Mouse (Mus musculus): ENCODE data around the gene Klkb1. TPM values are rescaled to one million over a fixed set of nuclear protein-coding genes. Genes with fewer than 3 reads are reported as not detected.

Klkb1 gene
- polyA plus RNA-seq, 1 experiment: 0.08 TPM

DNA sequence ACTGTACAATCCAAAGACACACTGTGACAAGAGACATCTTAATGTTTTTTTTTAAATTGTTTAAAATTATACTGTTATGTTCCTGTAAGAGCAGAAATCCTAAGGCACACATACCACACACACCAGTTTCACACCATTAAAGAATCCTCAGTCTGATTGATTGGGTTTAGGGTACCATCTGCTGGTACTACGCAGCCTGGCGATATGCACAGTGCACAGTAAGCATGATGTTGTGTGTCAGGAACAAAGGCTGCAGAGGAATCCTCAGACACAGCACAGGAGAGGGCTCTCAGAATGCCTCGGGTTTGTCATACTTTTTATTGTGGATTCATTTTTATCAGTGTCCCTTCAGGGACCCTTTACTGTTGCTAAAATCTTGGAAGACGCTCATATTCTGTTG, 20.3 kb downstream of the Klkb1 start:
- H3K4me1 ChIP-seq (ENCODE audit: control insufficient read depth, insufficient read depth, low read length): no peaks in the 10 kb centered on the region
- H3K4me3 ChIP-seq (ENCODE audit: insufficient read depth, low read length): no peak overlapping the region
- TF ChIP-seq POLR2A (IDR thresholded peaks at IDR 0.05; ENCODE audit: extremely low read depth, insufficient read depth, low read length) (no peak), CTCF (IDR thresholded peaks at IDR 0.05; ENCODE audit: extremely low read depth, insufficient read depth, low read length) (no peak)
- no peak overlapping the region for H3K27ac ChIP-seq (ENCODE audit: insufficient read depth, low read length)

- no peak overlapping the region for H3K27ac ChIP-seq (ENCODE audit: insufficient read depth, low read length)
- H3K4me3 ChIP-seq (ENCODE audit: insufficient read depth, low read length): no peak overlapping the region
- no peaks in the 10 kb centered on the region; the same call in 1 of the 2 replicates for H3K4me1 ChIP-seq (ENCODE audit: control insufficient read depth, insufficient read depth, low read length)
- TF ChIP-seq POLR2A (IDR thresholded peaks at IDR 0.05; ENCODE audit: extremely low read depth, insufficient read depth, low read length): no peak
- TF ChIP-seq CTCF (IDR thresholded peaks at IDR 0.05; ENCODE audit: extremely low read depth, insufficient read depth, low read length): no peak
These were observed 25.6 kb downstream of the Klkb1 start for GRCm38 (mm10) chr8:45269056-45269455.

- TF ChIP-seq CTCF (IDR thresholded peaks at IDR 0.05; ENCODE audit: extremely low read depth, insufficient read depth, low read length) (no peak), POLR2A (IDR thresholded peaks at IDR 0.05; ENCODE audit: extremely low read depth, insufficient read depth, low read length) (no peak)
- H3K4me3 ChIP-seq (ENCODE audit: insufficient read depth, low read length): no peak overlapping the region
- no peaks in the 10 kb centered on the region; the same call in 1 of the 2 replicates for H3K4me1 ChIP-seq (ENCODE audit: control insufficient read depth, insufficient read depth, low read length)
- H3K27ac ChIP-seq (ENCODE audit: insufficient read depth, low read length): no peak overlapping the region
These were observed 26.2 kb downstream of the Klkb1 start for GRCm38 (mm10) chr8:45268485-45268884.

GRCm38 (mm10) chr8:45267611-45268391, 26.9 kb downstream of the Klkb1 start:
- TF ChIP-seq CTCF (IDR thresholded peaks at IDR 0.05; ENCODE audit: extremely low read depth, insufficient read depth, low read length): no peak
- TF ChIP-seq POLR2A (IDR thresholded peaks at IDR 0.05; ENCODE audit: extremely low read depth, insufficient read depth, low read length): no peak
- Histone ChIP-seq H3K4me1 (ENCODE audit: control insufficient read depth, insufficient read depth, low read length) (no peaks in the 10 kb centered on the region; the same call in 1 of the 2 replicates), H3K4me3 (ENCODE audit: insufficient read depth, low read length) (no peak overlapping the region)

DNA sequence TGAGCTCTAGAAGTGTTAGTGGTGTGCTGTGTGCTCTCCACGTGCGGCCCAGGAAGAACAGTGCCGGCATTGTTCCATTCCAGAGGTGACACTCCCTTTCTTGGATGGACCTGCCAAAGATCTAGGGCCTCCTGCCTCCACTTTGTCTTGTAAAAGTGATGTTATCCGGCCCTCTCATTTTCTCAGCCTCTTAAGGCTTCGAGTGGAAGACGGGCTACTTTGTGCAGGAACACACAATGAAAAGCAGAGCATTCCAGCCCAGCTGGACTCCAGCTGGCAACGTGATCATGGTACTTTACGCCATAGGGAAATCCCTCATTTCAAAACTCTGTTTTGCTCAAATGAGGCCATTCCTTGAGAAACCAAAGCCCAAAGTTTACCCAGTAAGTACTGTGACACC, 27.7 kb downstream of the Klkb1 start:
- no peak overlapping the region for H3K4me3 ChIP-seq (ENCODE audit: insufficient read depth, low read length)
- no peak overlapping the region for H3K27ac ChIP-seq (ENCODE audit: insufficient read depth, low read length)
- TF ChIP-seq POLR2A (IDR thresholded peaks at IDR 0.05; ENCODE audit: extremely low read depth, insufficient read depth, low read length) (no peak), CTCF (IDR thresholded peaks at IDR 0.05; ENCODE audit: extremely low read depth, insufficient read depth, low read length) (no peak)
- H3K4me1 ChIP-seq (ENCODE audit: control insufficient read depth, insufficient read depth, low read length): no peaks in the 10 kb centered on the region; the same call in 1 of the 2 replicates

More at GRCm38 (mm10) chr8:45267611-45268391, 26.9 kb downstream of the Klkb1 start:
- H3K27ac ChIP-seq (ENCODE audit: insufficient read depth, low read length): no peak overlapping the region

DNA sequence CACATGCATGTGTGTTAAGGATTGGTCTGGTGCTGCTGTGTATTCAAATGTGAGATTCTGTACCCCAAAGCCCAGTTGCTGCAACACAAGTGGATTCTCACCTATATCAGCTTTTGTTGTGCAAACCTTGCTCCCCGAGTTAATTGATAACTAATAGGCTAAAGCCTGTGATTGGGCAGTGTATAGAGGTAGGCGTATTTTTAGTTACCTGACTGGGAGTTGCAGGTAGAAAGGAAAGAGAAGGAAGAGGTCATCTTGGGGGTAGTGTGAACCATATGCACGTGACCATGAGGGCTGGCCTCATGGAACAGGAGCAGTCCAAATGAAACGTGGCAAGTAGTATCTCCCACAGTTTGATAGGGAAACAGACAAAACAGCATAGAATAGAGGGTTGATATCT, 29.7 kb downstream of the Klkb1 start:
- H3K27ac ChIP-seq (ENCODE audit: insufficient read depth, low read length): no peak overlapping the region
- no peaks in the 10 kb centered on the region; the same call in 1 of the 2 replicates for H3K4me1 ChIP-seq (ENCODE audit: control insufficient read depth, insufficient read depth, low read length)
- no peak for TF ChIP-seq POLR2A (IDR thresholded peaks at IDR 0.05; ENCODE audit: extremely low read depth, insufficient read depth, low read length)
- TF ChIP-seq CTCF (IDR thresholded peaks at IDR 0.05; ENCODE audit: extremely low read depth, insufficient read depth, low read length): no peak
- no peak overlapping the region for H3K4me3 ChIP-seq (ENCODE audit: insufficient read depth, low read length)

GRCm38 (mm10) chr8:45262851-45263250, 31.8 kb downstream of the Klkb1 start:
- Histone ChIP-seq H3K27ac (ENCODE audit: insufficient read depth, low read length) (no peak overlapping the region), H3K4me3 (ENCODE audit: insufficient read depth, low read length) (no peak overlapping the region), H3K4me1 (ENCODE audit: control insufficient read depth, insufficient read depth, low read length) (no peaks in the 10 kb centered on the region; the same call in 1 of the 2 replicates)
- TF ChIP-seq CTCF (IDR thresholded peaks at IDR 0.05; ENCODE audit: extremely low read depth, insufficient read depth, low read length) (no peak), POLR2A (IDR thresholded peaks at IDR 0.05; ENCODE audit: extremely low read depth, insufficient read depth, low read length) (no peak)

- Histone ChIP-seq H3K27ac (ENCODE audit: insufficient read depth, low read length) (no peak within 1 kb of the TSS), H3K4me1 (ENCODE audit: control insufficient read depth, insufficient read depth, low read length) (no peaks in the 10 kb centered on the region), H3K4me3 (ENCODE audit: insufficient read depth, low read length) (no peak within 1 kb of the TSS)
- TF ChIP-seq CTCF (IDR thresholded peaks at IDR 0.05; ENCODE audit: extremely low read depth, insufficient read depth, low read length) (no peak), POLR2A (IDR thresholded peaks at IDR 0.05; ENCODE audit: extremely low read depth, insufficient read depth, low read length) (no peak)
These were observed 32.7 kb downstream of the Klkb1 start, which contains the start of gene F11 for GRCm38 (mm10) chr8:45261920-45262319. TSS of gene F11 (minus strand) at chr8:45262031.

DNA sequence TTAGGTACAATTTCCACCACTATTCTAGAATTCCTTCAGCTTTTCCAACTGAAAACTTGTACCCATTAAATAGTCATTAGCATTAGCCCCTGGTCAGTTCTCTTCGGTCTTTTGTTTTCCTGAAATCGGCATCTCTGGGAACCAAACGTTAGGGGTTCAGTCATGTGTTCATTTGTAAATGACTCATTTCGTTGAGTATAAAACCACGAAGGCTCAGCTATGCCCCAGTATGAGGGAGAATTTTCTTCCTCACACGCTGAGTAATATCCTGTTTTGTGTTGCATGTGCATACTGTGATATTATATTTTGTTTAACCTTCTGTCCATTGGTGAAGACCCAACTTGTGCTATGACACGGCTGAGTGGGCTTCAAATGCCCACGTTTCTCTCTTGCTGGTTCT, 36.2 kb downstream of the Klkb1 start:
- Histone ChIP-seq H3K4me3 (ENCODE audit: insufficient read depth, low read length) (no peak overlapping the region), H3K4me1 (ENCODE audit: control insufficient read depth, insufficient read depth, low read length) (no peaks in the 10 kb centered on the region), H3K27ac (ENCODE audit: insufficient read depth, low read length) (no peak overlapping the region)
- TF ChIP-seq CTCF (IDR thresholded peaks at IDR 0.05; ENCODE audit: extremely low read depth, insufficient read depth, low read length) (no peak), POLR2A (IDR thresholded peaks at IDR 0.05; ENCODE audit: extremely low read depth, insufficient read depth, low read length) (no peak)

DNA sequence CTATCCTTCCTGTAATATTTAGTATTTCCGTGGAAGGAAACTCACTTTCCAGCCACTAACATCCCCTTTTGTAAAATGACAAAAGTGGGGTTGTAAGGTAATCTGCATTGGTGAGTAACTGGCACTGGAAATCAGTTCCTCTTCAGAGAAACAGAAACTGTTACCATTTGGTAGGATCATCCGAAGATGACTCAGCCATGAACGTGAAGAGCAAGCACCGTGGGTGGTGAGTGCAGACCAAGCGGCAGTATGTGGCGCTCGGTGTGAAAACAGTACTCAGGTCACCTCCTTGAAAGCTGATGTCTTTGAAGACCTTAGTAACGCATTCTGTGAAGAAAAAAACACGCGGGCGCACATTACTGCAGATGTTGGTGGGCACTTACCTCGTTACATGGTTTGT, 39.6 kb downstream of the Klkb1 start:
- Histone ChIP-seq H3K4me3 (ENCODE audit: insufficient read depth, low read length) (no peak overlapping the region), H3K27ac (ENCODE audit: insufficient read depth, low read length) (no peak overlapping the region), H3K4me1 (ENCODE audit: control insufficient read depth, insufficient read depth, low read length) (no peaks in the 10 kb centered on the region)
- TF ChIP-seq POLR2A (IDR thresholded peaks at IDR 0.05; ENCODE audit: extremely low read depth, insufficient read depth, low read length): no peak
- TF ChIP-seq CTCF (IDR thresholded peaks at IDR 0.05; ENCODE audit: extremely low read depth, insufficient read depth, low read length): no peak

Data from cortical plate, adult 2 months (tissue).